Mouse (Mus musculus): Measurements from ENCODE around the gene Gga3. TPM values are rescaled to one million over a fixed set of nuclear protein-coding genes. Genes with fewer than 3 reads are reported as not detected.

Gene Gga3
- polyA plus RNA-seq, 1 experiment from 2014 or later = 28.1 TPM

DNA sequence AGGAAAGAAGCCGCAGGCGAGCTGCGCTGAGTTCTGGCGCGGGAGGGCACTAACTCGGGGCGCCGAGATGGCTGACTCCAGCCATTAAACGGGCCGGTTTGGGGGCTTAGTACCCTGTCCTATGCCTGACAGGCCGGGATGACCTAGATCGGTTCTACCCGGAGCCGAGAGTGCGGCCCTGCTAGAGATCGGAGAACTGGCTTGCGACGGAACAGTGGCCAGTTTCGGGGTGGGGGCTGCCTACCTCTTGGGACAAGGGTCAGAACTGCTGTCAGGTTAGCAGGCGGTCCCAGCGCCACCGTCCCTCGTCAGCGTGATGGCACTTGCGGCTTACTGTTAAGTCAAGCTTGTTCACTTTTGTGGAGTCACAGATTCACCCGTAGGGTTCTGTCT is 449 bp upstream of the Gga3 start:
- no peaks in the 10 kb centered on the region for H3K9me3 ChIP-seq
- H3K4me1 ChIP-seq = peaks cover 36% of the 10 kb centered on the region
- H3K9ac ChIP-seq (replicated peaks) = peak overlapping the region; percentile 97
- H3K4me2 ChIP-seq (replicated peaks) = peak overlapping the region; percentile 94
- peak overlapping the region; percentile 96 for H3K4me3 ChIP-seq
- 0% methylated on average over 26 of the region's 26 CpGs for WGBS
- H3K27ac ChIP-seq (replicated peaks) = peak overlapping the region; percentile 95
- ATAC-seq (replicated peaks) = peak; percentile 60
- no peaks in the 10 kb centered on the region for H3K27me3 ChIP-seq
- peaks cover 29% of the 10 kb centered on the region for H3K36me3 ChIP-seq

DNA sequence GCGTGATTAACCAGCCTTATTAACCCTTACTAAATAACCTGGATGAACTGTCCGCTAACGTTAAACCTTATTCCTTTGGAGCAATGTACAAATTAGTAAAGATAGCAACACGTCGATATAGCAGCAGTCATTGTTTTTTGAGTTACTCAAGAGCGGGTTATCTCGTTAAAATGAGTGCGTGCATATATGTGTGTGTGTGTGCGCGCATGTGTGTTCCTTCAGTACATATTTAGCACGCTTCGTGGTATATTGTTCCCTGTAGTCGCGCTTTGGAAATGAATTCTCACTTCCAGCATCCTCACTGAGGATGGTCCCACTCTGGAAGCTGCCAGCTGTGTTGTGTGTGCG is 749 bp downstream of the Gga3 start:
- H3K4me3 ChIP-seq = peak overlapping the region; percentile 96
- H3K4me2 ChIP-seq (replicated peaks) = peak overlapping the region; percentile 94
- WGBS = 7% methylated on average over 15 of the region's 15 CpGs

GRCm38 (mm10) chr11:115601174-115601573 is 2.7 kb downstream of the Gga3 start:
- Histone ChIP-seq H3K27ac (replicated peaks) (no peak overlapping the region), H3K9me3 (no peaks in the 10 kb centered on the region), H3K9ac (replicated peaks) (no peak overlapping the region), H3K36me3 (peaks cover 23% of the 10 kb centered on the region), H3K4me1 (peaks cover 36% of the 10 kb centered on the region), H3K4me2 (replicated peaks) (no peak overlapping the region), H3K27me3 (no peaks in the 10 kb centered on the region), H3K4me3 (no peak overlapping the region)
- WGBS = 96% methylated on average over 4 of the region's 4 CpGs
- ATAC-seq (replicated peaks) = no peak

More for the DNA sequence above, 749 bp downstream of the Gga3 start:
- peaks cover 29% of the 10 kb centered on the region for H3K36me3 ChIP-seq
- peak overlapping the region; percentile 95 for H3K27ac ChIP-seq (replicated peaks)
- no peaks in the 10 kb centered on the region for H3K9me3 ChIP-seq
- H3K9ac ChIP-seq (replicated peaks) = peak overlapping the region; percentile 97
- peaks cover 36% of the 10 kb centered on the region for H3K4me1 ChIP-seq
- no peaks in the 10 kb centered on the region for H3K27me3 ChIP-seq
- no peak; the same call in 1 of the 2 replicates for ATAC-seq (replicated peaks)

- ATAC-seq (replicated peaks) = no peak
- 98% methylated on average over 15 of the region's 15 CpGs for WGBS
- no peaks in the 10 kb centered on the region for H3K27me3 ChIP-seq
These were observed 3.1 kb downstream of the Gga3 start for GRCm38 (mm10) chr11:115600743-115601142.

GRCm38 (mm10) chr11:115599722-115600121 is 4.1 kb downstream of the Gga3 start:
- H3K9me3 ChIP-seq = no peaks in the 10 kb centered on the region
- H3K27ac ChIP-seq (replicated peaks) = no peak overlapping the region
- no peak for ATAC-seq (replicated peaks)
- no peak overlapping the region for H3K4me2 ChIP-seq (replicated peaks)
- H3K27me3 ChIP-seq = no peaks in the 10 kb centered on the region
- peaks cover 25% of the 10 kb centered on the region for H3K4me1 ChIP-seq
- 94% methylated on average over 7 of the region's 7 CpGs for WGBS
- no peak overlapping the region for H3K4me3 ChIP-seq
- peaks cover 28% of the 10 kb centered on the region for H3K36me3 ChIP-seq
- no peak overlapping the region for H3K9ac ChIP-seq (replicated peaks)

More at GRCm38 (mm10) chr11:115600743-115601142, 3.1 kb downstream of the Gga3 start:
- Histone ChIP-seq H3K27ac (replicated peaks) (no peak overlapping the region), H3K4me3 (no peak overlapping the region), H3K9ac (replicated peaks) (no peak overlapping the region), H3K9me3 (no peaks in the 10 kb centered on the region), H3K36me3 (peaks cover 22% of the 10 kb centered on the region), H3K4me2 (replicated peaks) (no peak overlapping the region), H3K4me1 (peaks cover 36% of the 10 kb centered on the region)

DNA sequence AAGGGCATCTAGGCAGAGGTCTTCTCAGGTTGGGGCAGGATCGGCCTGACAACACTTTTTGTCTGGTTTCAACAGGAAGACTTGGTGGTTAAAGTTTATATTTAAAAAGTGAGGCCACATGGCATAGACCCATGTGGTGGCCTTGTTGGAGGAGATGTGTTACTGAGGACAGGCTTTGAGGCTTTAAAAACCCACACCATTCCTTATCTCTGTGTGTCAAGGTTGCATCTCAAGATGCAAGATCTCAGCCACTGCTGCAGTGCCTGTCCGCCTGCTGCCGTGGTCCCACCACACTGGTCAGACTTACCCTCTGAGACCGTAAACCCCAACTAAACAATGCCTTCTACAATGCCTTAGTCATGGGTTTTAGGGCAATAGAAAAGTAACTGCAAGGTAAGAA is 5.5 kb downstream of the Gga3 start:
- no peak overlapping the region for H3K4me2 ChIP-seq (replicated peaks)
- no peak overlapping the region for H3K4me3 ChIP-seq
- WGBS = 96% methylated on average over 4 of the region's 4 CpGs
- peaks cover 42% of the 10 kb centered on the region for H3K36me3 ChIP-seq
- H3K27ac ChIP-seq (replicated peaks) = no peak overlapping the region
- H3K27me3 ChIP-seq = no peaks in the 10 kb centered on the region
- H3K4me1 ChIP-seq = peaks cover 20% of the 10 kb centered on the region
- no peak overlapping the region for H3K9ac ChIP-seq (replicated peaks)
- no peak for ATAC-seq (replicated peaks)
- no peaks in the 10 kb centered on the region for H3K9me3 ChIP-seq

DNA sequence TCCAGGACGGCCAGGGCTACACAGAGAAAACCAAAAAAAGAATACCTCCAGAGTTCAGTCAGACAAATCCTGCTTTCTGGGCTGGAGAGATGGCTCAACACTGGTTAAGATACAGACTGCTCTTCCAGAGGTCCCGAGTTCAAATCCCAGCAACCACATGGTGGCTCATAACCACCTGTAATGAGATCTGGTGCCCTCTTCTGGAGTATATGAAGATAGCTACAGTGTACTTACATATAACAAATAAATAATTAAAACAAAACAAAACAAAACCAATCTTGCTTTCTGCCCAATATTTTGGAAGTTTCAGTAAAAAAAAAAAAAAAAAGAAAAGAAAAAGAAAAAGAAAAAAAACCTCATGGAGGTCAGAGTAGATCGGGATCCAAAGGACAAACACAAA is 8.6 kb downstream of the Gga3 start:
- Histone ChIP-seq H3K4me3 (no peak overlapping the region), H3K36me3 (peaks cover 72% of the 10 kb centered on the region), H3K4me1 (no peaks in the 10 kb centered on the region), H3K9ac (replicated peaks) (no peak overlapping the region), H3K27ac (replicated peaks) (no peak overlapping the region), H3K4me2 (replicated peaks) (no peak overlapping the region), H3K9me3 (no peaks in the 10 kb centered on the region), H3K27me3 (no peaks in the 10 kb centered on the region)
- 92% methylated on average over 3 of the region's 3 CpGs for WGBS
- ATAC-seq (replicated peaks) = no peak

- no peaks in the 10 kb centered on the region for H3K27me3 ChIP-seq
- no peak overlapping the region for H3K4me2 ChIP-seq (replicated peaks)
- H3K9ac ChIP-seq (replicated peaks) = no peak overlapping the region
- 88% methylated on average over 2 of the region's 2 CpGs for WGBS
- ATAC-seq (replicated peaks) = no peak
- H3K4me3 ChIP-seq = no peak overlapping the region
- no peaks in the 10 kb centered on the region for H3K9me3 ChIP-seq
- no peaks in the 10 kb centered on the region for H3K4me1 ChIP-seq
- no peak overlapping the region for H3K27ac ChIP-seq (replicated peaks)
- H3K36me3 ChIP-seq = peaks cover 91% of the 10 kb centered on the region
These were observed 13.2 kb downstream of the Gga3 start for GRCm38 (mm10) chr11:115590526-115591075.

- Histone ChIP-seq H3K4me1 (no peaks in the 10 kb centered on the region), H3K27me3 (no peaks in the 10 kb centered on the region), H3K9me3 (no peaks in the 10 kb centered on the region), H3K36me3 (peaks cover 94% of the 10 kb centered on the region), H3K4me2 (replicated peaks) (no peak overlapping the region), H3K9ac (replicated peaks) (no peak overlapping the region), H3K4me3 (no peak overlapping the region), H3K27ac (replicated peaks) (no peak overlapping the region)
- no peak for ATAC-seq (replicated peaks)
- 83% methylated on average over 9 of the region's 9 CpGs for WGBS
These were observed 15.9 kb downstream of the Gga3 start for GRCm38 (mm10) chr11:115587984-115588383.

DNA sequence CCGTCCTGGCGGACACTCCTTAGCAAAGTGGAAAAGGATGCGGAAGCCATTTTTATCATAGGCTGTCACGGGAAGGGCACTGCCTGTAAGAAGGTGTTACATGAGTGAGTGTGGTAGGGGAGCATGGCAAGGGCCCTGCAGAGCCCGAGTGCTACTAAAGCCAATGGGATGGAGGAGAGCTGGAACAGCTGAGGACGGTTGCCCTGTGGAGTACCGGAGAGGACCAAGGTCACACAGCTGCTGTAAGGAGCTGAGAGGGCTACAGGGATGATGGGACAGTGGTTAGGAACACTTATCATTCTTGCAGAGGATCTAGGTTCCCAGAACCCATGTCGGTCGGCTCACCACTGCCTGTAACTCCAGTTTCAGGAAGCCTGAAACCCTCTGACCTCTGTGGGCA is 17.4 kb downstream of the Gga3 start:
- peaks cover 93% of the 10 kb centered on the region for H3K36me3 ChIP-seq
- no peaks in the 10 kb centered on the region for H3K4me1 ChIP-seq
- 93% methylated on average over 9 of the region's 9 CpGs for WGBS
- H3K9ac ChIP-seq (replicated peaks) = no peak overlapping the region
- no peak for ATAC-seq (replicated peaks)
- H3K9me3 ChIP-seq = no peaks in the 10 kb centered on the region
- H3K27me3 ChIP-seq = no peaks in the 10 kb centered on the region
- H3K4me2 ChIP-seq (replicated peaks) = no peak overlapping the region
- no peak overlapping the region for H3K4me3 ChIP-seq
- no peak overlapping the region for H3K27ac ChIP-seq (replicated peaks)

- ATAC-seq (replicated peaks) = no peak
- no peaks in the 10 kb centered on the region for H3K27me3 ChIP-seq
- no peaks in the 10 kb centered on the region for H3K9me3 ChIP-seq
- no peak overlapping the region for H3K4me3 ChIP-seq
- H3K4me2 ChIP-seq (replicated peaks) = no peak overlapping the region
- 90% methylated on average over 7 of the region's 7 CpGs for whole genome bisulfite sequencing
- H3K27ac ChIP-seq (replicated peaks) = no peak overlapping the region
- no peak overlapping the region for H3K9ac ChIP-seq (replicated peaks)
- peaks cover 87% of the 10 kb centered on the region for H3K36me3 ChIP-seq
- no peaks in the 10 kb centered on the region for H3K4me1 ChIP-seq
These were observed 18.2 kb downstream of the Gga3 start for GRCm38 (mm10) chr11:115585573-115586100.

DNA sequence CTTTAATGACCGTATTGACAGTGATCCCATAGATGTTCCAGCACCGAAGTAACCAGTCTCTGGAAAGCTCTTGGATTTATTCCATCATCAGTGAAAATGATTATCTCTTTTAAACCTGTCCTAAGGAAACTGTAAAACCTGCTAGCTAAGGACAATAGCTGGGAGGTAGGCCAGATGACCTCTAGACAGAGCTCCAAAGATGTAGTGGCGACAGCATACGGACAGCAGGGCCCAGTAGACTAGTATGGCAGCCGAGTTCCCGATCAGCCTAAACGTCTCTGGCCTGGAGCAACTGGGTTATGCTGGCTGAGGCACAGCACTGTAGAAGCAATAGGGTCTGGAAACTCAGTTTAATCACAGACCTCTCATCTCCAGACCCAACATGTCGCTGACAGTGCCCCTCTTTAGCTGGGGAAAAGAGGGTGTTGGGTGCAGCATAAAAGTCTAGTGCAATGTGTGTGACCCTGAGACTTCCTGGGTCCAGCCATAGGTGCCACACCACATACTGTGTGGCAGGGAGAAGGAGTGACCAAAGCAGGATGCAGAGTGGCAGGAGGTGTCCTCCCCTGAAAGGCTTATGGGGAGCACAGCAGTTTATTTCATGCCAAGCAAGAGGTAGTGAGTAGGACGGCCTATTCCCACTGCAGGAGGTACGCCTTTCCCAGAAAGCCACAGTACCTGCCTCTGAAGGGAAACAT is 19.3 kb downstream of the Gga3 start:
- no peaks in the 10 kb centered on the region for H3K27me3 ChIP-seq
- H3K9me3 ChIP-seq = no peaks in the 10 kb centered on the region
- no peak for ATAC-seq (replicated peaks)
- 87% methylated on average over 10 of the region's 10 CpGs for WGBS
- no peak overlapping the region for H3K4me2 ChIP-seq (replicated peaks)
- no peak overlapping the region for H3K4me3 ChIP-seq
- peaks cover 82% of the 10 kb centered on the region for H3K36me3 ChIP-seq
- no peak overlapping the region for H3K9ac ChIP-seq (replicated peaks)
- H3K27ac ChIP-seq (replicated peaks) = no peak overlapping the region
- no peaks in the 10 kb centered on the region for H3K4me1 ChIP-seq
